Mouse (Mus musculus) thymus, adult 2 months (tissue): ENCODE measurements around the gene Myh7. TPM values are rescaled to one million over a fixed set of nuclear protein-coding genes. Genes with fewer than 3 reads are reported as not detected.

ENCODE experiments used
- DNase-seq: peaks from one replicate; pipeline ENCODE4 v3.0.0; 2021
- H3K27ac ChIP-seq: fragments of 200-500 bp; 2 replicates; pipeline ENCODE4 v1.5.1; 2012; ENCODE audit warnings: low read length, control low read depth; ENCODE audit not compliant: control insufficient read depth, insufficient read depth
- H3K27me3 ChIP-seq: fragments of 200-500 bp; 2 replicates; pipeline ENCODE4 v1.6.1; 2012; ENCODE audit warnings: mild to moderate bottlenecking, low read length, moderate library complexity, mixed read lengths; ENCODE audit not compliant: control insufficient read depth, insufficient read depth
- H3K36me3 ChIP-seq: fragments of 200-500 bp; 2 replicates; pipeline ENCODE4 v1.6.1; 2012; ENCODE audit warnings: mild to moderate bottlenecking, low read length, moderate library complexity; ENCODE audit not compliant: control insufficient read depth, insufficient read depth
- H3K4me1 ChIP-seq: fragments of 200-500 bp; replicated peaks from 2 replicates; pipeline ENCODE4 v1.6.1; 2012; ENCODE audit warnings: low read length; ENCODE audit not compliant: control insufficient read depth, insufficient read depth
- H3K4me3 ChIP-seq: fragments of 200-500 bp; 2 replicates; pipeline ENCODE4 v1.5.1; 2012; ENCODE audit warnings: mild to moderate bottlenecking, low read length, control low read depth, moderate library complexity; ENCODE audit not compliant: control insufficient read depth, insufficient read depth
- CTCF ChIP-seq: fragments of 200-500 bp; IDR thresholded peaks from 2 replicates; pipeline ENCODE4 v1.5.1; 2012; ENCODE audit warnings: mild to moderate bottlenecking, control low read depth, low read length, moderate library complexity, borderline replicate concordance; ENCODE audit not compliant: control insufficient read depth, poor library complexity, insufficient read depth; ENCODE audit errors: extremely low read depth
- POLR2A ChIP-seq: fragments of 200-500 bp; IDR thresholded peaks from 2 replicates; pipeline ENCODE4 v1.6.1; 2012; ENCODE audit warnings: mild to moderate bottlenecking, low read length, control low read depth, moderate library complexity; ENCODE audit not compliant: control insufficient read depth, poor library complexity, insufficient read depth; ENCODE audit errors: extremely low read depth
- WGBS: fragments of 180-500 bp; shearing (Covaris S2); methylation state at CpG from one replicate; pipeline ENCODE4 v1.1.7; 2018; 5-methylcytosine and 5-hydroxymethylcytosine counted together
- polyA plus RNA-seq: library from polyadenylated mRNA; depleted of rRNA; stranded (reverse); fragments of >200 nt; gene quantifications from 2 replicates; pipeline ENCODE4 v1.2.3, GENCODE M21; 2012

Myh7 gene
- polyA plus RNA-seq, 1 experiment, result 0.96 TPM

DNA sequence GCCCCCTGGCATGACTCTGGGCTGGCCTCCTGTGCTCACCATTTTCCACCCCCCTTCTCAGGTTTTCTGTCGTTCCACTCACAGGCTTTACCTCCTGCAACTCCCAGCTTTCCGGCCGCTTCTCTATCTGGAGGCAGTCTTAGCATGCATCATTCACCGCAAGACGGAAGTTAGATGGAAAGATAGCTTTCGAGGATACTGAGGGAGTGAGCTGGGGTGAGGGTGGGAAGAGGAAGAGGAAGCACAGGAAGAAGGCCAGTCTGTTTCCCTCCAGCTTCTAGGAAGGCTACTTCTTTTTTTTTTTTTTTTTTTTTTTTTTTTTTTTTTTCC is 57.6 kb downstream of the Myh7 start:
- H3K4me1 ChIP-seq, result peaks cover 9% of the 10 kb centered on the region; the same call in 1 of the 2 replicates
- DNase-seq, result no peak
- no peak overlapping the region for H3K4me3 ChIP-seq
- 29% methylated on average over 6 of the region's 6 CpGs for WGBS
- no peak overlapping the region for H3K27ac ChIP-seq
- TF ChIP-seq CTCF (no peak), POLR2A (no peak)
- H3K27me3 ChIP-seq, result no peaks in the 10 kb centered on the region
- H3K36me3 ChIP-seq, result no peaks in the 10 kb centered on the region

DNA sequence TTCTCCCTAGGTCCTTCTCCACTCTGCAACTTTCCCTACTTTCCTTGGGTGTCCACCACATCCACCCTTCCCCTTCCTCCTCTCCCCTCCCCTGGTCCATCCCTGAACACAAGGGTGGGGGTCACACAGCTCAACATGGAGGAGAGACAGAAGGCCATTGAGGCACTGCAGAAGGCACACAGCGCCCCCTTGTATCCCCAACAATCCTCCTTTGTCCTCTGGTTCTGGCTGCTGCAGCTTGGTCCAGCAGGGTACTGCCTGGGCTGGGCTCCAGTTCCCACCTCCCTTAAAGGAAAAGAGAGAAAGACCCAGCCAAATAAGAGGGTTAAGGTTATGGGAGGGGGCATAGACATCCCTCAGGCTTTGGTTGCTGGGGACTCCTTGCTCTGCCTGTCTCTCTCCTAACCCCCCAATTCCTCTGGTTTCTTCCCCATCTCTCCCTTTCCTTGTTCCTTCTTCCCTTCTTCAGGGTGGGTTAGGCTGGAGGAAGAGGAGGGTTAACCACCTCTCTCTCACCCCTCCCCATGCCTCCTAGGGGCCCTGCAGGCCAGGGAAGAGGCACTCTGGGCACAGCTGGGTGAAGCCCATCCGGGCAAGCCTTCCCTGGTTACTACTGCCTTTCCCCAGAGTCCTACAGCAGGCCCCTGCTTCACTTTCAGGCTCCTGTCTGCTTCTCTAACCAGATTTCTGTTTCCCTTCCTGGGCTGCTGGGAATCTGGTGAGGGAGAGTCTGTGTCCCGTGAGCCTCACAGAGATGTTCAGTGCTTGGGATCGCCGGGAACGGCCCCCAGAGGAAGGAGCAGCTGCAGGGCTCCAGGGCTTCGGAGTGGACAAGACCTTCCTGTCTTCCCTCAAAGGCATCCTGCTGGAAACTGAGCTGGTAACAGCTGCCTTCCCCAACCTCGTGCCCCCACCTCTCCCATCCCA is 58.3 kb downstream of the Myh7 start, which contains the start of gene Cmtm5:
Gene Cmtm5, plus strand, starts transcription at position 358 of the 927 bp plus-strand sequence.
- Histone ChIP-seq H3K36me3 (no peaks in the 10 kb centered on the region), H3K4me1 (peaks cover 3% of the 10 kb centered on the region; the same call in 1 of the 2 replicates), H3K27ac (no peak within 1 kb of the TSS), H3K27me3 (no peaks in the 10 kb centered on the region), H3K4me3 (no peak within 1 kb of the TSS)
- no peak for DNase-seq
- 49% methylated on average over 8 of the region's 8 CpGs for WGBS
- TF ChIP-seq POLR2A (no peak), CTCF (no peak)

DNA sequence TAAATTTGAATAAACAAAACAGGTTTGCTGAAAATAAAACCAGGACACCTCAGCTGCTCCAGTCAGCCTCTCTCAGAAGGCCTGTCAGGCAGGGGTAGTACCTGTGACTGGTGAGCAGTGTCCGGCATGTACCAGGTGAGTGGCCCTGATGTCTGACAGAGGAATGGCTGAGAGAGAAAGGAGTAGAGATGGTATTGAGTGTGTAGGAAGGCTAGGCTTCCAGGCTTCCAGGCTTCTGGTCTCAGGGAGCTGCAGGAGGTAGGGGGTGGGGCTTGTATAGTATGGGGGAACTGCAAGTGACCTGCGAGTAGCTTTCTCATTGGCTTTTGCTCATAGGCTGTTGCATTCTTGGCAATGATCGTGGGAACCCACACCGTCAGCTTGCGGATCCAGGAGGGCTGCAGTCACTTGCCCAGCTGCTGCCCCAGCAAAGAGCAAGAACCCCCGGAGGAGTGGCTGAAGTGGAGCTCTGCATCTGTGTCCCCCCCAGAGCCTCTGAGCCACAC is 61.7 kb downstream of the Myh7 start, which contains the start of gene Il25:
Gene Il25, plus strand, starts transcription at position 51 of the 506 bp plus-strand sequence.
- Histone ChIP-seq H3K4me3 (no peak within 1 kb of the TSS), H3K27me3 (no peaks in the 10 kb centered on the region), H3K4me1 (no peaks in the 10 kb centered on the region), H3K27ac (no peak within 1 kb of the TSS), H3K36me3 (no peaks in the 10 kb centered on the region)
- TF ChIP-seq CTCF, result no peak
- no peak for TF ChIP-seq POLR2A
- DNase-seq, result no peak
- WGBS, result 84% methylated on average over 6 of the region's 6 CpGs

DNA sequence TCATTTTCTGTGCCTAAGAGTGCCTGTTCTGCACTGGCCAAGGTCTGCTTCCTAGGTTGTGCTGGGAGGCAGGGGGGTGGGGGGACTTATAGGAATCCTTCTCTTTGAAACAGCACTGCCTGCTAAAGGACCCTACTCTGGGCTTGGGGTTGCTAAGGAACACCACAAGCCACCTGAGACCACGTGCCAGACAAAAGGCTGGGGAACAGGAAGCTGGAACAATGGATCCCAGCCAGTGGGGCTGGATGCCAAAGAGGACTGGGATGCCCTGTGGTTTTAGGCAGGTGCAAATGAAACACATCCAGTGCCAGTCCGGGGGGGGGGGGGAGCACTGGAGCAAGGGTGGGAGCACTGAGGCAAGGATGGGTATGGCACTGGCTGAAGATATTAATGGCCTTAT is 64.0 kb downstream of the Myh7 start:
- 27% methylated on average over 2 of the region's 2 CpGs for WGBS
- H3K27ac ChIP-seq, result no peak overlapping the region
- no peak for DNase-seq

DNA sequence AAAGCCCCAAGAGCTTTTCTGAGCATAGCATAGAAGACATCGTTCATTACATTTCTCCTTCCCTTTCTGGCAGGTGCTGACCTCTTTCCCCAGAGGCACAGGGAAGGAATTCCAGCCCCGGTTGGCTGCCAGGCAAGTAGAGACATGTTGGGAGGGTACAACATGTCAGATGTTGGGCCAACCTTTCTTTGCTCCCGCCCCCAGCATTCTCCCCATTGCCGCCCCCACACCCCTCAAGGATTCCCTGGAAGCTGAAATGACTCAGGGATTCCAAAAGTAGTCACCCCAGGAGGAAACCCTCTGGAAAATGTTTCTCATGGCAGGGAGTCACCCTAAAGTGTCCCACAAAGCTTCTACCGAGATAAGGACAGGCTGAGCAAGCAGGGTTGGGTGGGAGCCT is 64.6 kb downstream of the Myh7 start:
- Histone ChIP-seq H3K27me3 (peaks cover 10% of the 10 kb centered on the region), H3K4me1 (no peaks in the 10 kb centered on the region), H3K4me3 (no peak overlapping the region), H3K27ac (no peak overlapping the region), H3K36me3 (no peaks in the 10 kb centered on the region)
- TF ChIP-seq CTCF (no peak), POLR2A (no peak)
- DNase-seq, result no peak
- WGBS, result 83% methylated on average over 5 of the region's 5 CpGs

More for the DNA sequence above, 64.0 kb downstream of the Myh7 start:
- peaks cover 8% of the 10 kb centered on the region for H3K27me3 ChIP-seq
- no peaks in the 10 kb centered on the region for H3K4me1 ChIP-seq
- no peaks in the 10 kb centered on the region for H3K36me3 ChIP-seq
- no peak overlapping the region for H3K4me3 ChIP-seq
- TF ChIP-seq CTCF (no peak), POLR2A (no peak)

DNA sequence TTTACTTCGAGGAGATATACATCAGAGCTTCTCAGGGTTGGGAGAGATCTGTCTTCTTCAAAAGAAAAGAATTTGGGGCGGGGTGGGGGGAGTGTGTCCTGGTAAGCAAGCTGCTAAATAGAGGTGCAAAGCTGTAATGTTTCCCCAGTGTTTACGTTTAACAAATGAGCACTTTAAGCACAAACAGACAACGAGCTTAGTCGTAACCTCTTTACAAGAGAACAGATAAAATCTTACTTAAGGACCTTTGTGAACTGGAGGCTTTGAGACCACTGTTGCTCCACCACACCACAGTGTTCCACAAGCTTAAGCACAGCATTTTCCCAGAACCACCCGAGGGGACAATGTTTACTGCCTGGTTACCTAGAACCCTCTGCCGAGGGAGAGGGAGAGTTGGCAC is 67.1 kb downstream of the Myh7 start:
- no peaks in the 10 kb centered on the region for H3K4me1 ChIP-seq
- no peak overlapping the region for H3K4me3 ChIP-seq
- no peaks in the 10 kb centered on the region for H3K36me3 ChIP-seq
- 41% methylated on average over 7 of the region's 7 CpGs for WGBS
- peaks cover 10% of the 10 kb centered on the region for H3K27me3 ChIP-seq
- H3K27ac ChIP-seq, result no peak overlapping the region
- no peak for TF ChIP-seq POLR2A
- no peak for TF ChIP-seq CTCF
- DNase-seq, result no peak
